Mouse (Mus musculus) forebrain, embryonic 15.5 days (tissue): ENCODE data around the gene Tcte2. TPM values are rescaled to one million over a fixed set of nuclear protein-coding genes. Genes with fewer than 3 reads are reported as not detected.
A peak's percentile ranks its signal among the peaks of the same experiment; 100 is the strongest.

Experiments used
- ATAC-seq: fragments of 200-750 bp; cut with Nextera tagmentation; replicated peaks from 2 replicates; pipeline ENCODE4 v1.8.0; 2017; ENCODE audit warnings: mild to moderate bottlenecking, moderate TSS enrichment, moderate library complexity
- H3K27ac ChIP-seq: fragments of 300-500 bp; sonication (generic); replicated peaks from 2 replicates; pipeline ENCODE4 v1.5.1; 2015; ENCODE audit warnings: mild to moderate bottlenecking, inconsistent platforms
- H3K27me3 ChIP-seq: fragments of 300-500 bp; sonication (generic); 2 replicates; pipeline ENCODE4 v1.6.1; 2015; ENCODE audit warnings: inconsistent platforms
- H3K36me3 ChIP-seq: fragments of 300-500 bp; sonication (generic); 2 replicates; pipeline ENCODE4 v1.6.1; 2015; ENCODE audit warnings: mild to moderate bottlenecking, inconsistent platforms
- H3K4me1 ChIP-seq: fragments of 300-500 bp; sonication (generic); 2 replicates; pipeline ENCODE4 v1.6.1; 2015; ENCODE audit warnings: inconsistent platforms
- H3K4me2 ChIP-seq: fragments of 300-500 bp; sonication (generic); replicated peaks from 2 replicates; pipeline ENCODE4 v1.6.1; 2015; ENCODE audit warnings: mild to moderate bottlenecking, inconsistent platforms
- H3K4me3 ChIP-seq: fragments of 300-500 bp; sonication (generic); 2 replicates; pipeline ENCODE4 v1.5.1; 2015; ENCODE audit warnings: mild to moderate bottlenecking, inconsistent platforms
- H3K9ac ChIP-seq: fragments of 300-500 bp; sonication (generic); replicated peaks from 2 replicates; pipeline ENCODE4 v1.6.1; 2015; ENCODE audit warnings: mild to moderate bottlenecking, inconsistent platforms
- H3K9me3 ChIP-seq: fragments of 300-500 bp; sonication (generic); 2 replicates; pipeline ENCODE4 v1.6.1; 2016; ENCODE audit warnings: inconsistent platforms
- WGBS: fragments of 180-500 bp; shearing (Covaris S2); methylation state at CpG from one replicate; pipeline ENCODE4 v1.1.7; 2015; ENCODE audit warnings: mixed read lengths; 5-methylcytosine and 5-hydroxymethylcytosine counted together
- polyA plus RNA-seq: library from polyadenylated mRNA; unstranded; fragments of >200 nt; fragmentation: Nextera tagmentation; extraction: Ambion mirVana; gene quantifications from 2 replicates; pipeline ENCODE4 v1.2.1, GENCODE M21; 2015

Gene Tcte2
- polyA plus RNA-seq, 1 experiment from 2014 or later = 27.8 TPM

DNA sequence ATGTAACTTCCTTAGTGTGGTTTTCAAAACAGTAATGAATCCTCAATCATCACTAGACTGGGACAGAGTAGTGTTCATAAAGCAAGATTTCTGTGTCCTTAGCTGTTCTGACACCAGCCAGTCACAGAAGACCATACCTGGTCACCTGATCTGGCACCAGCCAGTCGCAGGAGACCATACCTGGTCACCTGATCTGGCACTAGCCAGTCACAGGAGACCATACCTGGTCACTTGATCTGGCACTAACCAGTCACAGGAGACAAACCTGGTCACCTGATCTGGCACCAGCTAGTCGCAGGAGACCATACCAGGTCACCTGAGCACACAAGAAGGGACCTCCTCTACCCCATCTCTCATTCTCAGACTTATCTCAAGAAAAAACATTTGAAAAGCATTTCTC lies 66.4 kb downstream of the Tcte2 start:
- H3K9ac ChIP-seq = no peak overlapping the region
- H3K4me1 ChIP-seq = peaks cover 5% of the 10 kb centered on the region
- H3K27ac ChIP-seq = no peak overlapping the region
- no peaks in the 10 kb centered on the region for H3K36me3 ChIP-seq
- H3K4me3 ChIP-seq = no peak overlapping the region
- no peaks in the 10 kb centered on the region for H3K9me3 ChIP-seq
- no peaks in the 10 kb centered on the region for H3K27me3 ChIP-seq
- ATAC-seq = no peak
- H3K4me2 ChIP-seq = no peak overlapping the region
- 88% methylated on average over 2 of the region's 2 CpGs for WGBS

DNA sequence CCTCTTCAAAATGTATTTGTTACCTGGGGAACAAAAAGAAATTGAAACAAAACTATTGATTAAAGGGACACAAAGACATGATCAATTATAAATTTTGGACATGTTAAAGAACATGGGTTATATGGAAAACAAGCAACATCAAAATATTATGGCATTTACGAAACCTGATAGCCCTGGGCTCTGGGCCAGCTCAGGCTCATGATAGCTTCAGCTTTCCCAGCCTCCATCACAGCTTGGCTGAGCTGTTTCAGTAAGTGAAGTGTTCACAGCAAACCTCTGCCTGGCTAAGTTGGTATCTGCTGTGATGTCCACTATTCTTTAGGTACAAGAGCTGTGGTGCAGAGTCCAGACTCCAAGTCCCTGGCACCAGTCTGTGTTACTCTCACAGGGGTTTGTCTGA lies 67.4 kb downstream of the Tcte2 start:
- 72% methylated on average over 1 of the region's 1 CpGs for WGBS
- H3K4me2 ChIP-seq = no peak overlapping the region
- H3K9me3 ChIP-seq = no peaks in the 10 kb centered on the region
- ATAC-seq = no peak
- no peaks in the 10 kb centered on the region for H3K36me3 ChIP-seq
- H3K9ac ChIP-seq = no peak overlapping the region
- no peaks in the 10 kb centered on the region for H3K4me1 ChIP-seq
- H3K27ac ChIP-seq = no peak overlapping the region
- H3K27me3 ChIP-seq = no peaks in the 10 kb centered on the region
- no peak overlapping the region for H3K4me3 ChIP-seq

DNA sequence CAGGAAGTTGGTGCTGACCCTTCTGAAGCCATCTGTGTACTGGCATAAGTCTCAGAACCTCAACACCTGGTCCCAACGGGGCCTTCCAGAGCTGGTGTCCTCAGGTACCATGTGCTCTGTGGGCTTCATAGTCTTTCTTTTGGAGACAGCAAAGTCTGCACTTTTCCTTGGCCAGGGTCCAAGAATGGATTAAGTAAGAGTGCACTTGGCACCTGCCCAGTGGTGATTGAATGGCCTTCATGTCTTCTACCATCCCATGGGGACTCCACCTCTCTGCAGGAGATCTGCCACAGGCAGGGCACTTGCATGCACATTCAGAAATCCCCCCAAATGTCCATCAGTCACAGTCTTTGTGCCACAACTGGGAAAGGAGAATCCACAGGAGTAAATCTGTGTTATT lies 74.0 kb downstream of the Tcte2 start:
- Histone ChIP-seq H3K4me2 (no peak overlapping the region), H3K27ac (no peak overlapping the region), H3K9me3 (no peaks in the 10 kb centered on the region), H3K36me3 (no peaks in the 10 kb centered on the region), H3K4me3 (no peak overlapping the region), H3K9ac (no peak overlapping the region), H3K27me3 (no peaks in the 10 kb centered on the region), H3K4me1 (peaks cover 6% of the 10 kb centered on the region)
- WGBS = 70% methylated on average over 1 of the region's 1 CpGs
- ATAC-seq = no peak

GRCm38 (mm10) chr17:13687086-13687485 lies 74.5 kb downstream of the Tcte2 start:
- H3K36me3 ChIP-seq = no peaks in the 10 kb centered on the region
- H3K4me3 ChIP-seq = no peak overlapping the region
- H3K9ac ChIP-seq = no peak overlapping the region
- ATAC-seq = no peak
- no peak overlapping the region for H3K4me2 ChIP-seq
- no peaks in the 10 kb centered on the region for H3K9me3 ChIP-seq
- peaks cover 11% of the 10 kb centered on the region for H3K4me1 ChIP-seq
- WGBS = 58% methylated on average over 4 of the region's 4 CpGs
- H3K27ac ChIP-seq = no peak overlapping the region
- H3K27me3 ChIP-seq = no peaks in the 10 kb centered on the region

GRCm38 (mm10) chr17:13685621-13686020 lies 76.0 kb downstream of the Tcte2 start:
- Histone ChIP-seq H3K9me3 (no peaks in the 10 kb centered on the region), H3K9ac (no peak overlapping the region), H3K4me3 (no peak overlapping the region), H3K36me3 (no peaks in the 10 kb centered on the region), H3K27ac (no peak overlapping the region), H3K4me1 (peaks cover 19% of the 10 kb centered on the region), H3K27me3 (no peaks in the 10 kb centered on the region), H3K4me2 (no peak overlapping the region)
- WGBS = 88% methylated on average over 3 of the region's 3 CpGs
- ATAC-seq = no peak

DNA sequence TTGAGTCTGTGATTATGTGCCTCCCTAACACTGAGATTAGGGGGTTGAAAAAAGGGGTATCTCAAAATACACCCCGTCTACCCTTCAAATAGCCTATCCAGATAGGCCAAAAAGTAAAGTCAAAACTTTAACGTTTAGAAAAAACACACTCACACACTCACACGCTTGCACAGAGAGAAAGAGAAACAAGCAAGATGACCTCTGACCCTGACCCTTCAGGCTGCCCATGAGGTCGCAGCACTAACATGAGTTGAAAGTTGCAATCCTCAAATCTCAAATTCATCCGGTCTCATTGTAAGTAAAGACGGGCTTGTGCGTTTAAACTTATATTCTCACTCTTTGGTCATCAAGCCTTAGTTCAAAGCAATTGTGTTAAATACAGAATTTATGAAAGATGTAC lies 77.4 kb downstream of the Tcte2 start:
- no peak overlapping the region for H3K4me3 ChIP-seq
- no peaks in the 10 kb centered on the region for H3K36me3 ChIP-seq
- no peak for ATAC-seq
- no peaks in the 10 kb centered on the region for H3K27me3 ChIP-seq
- no peak overlapping the region for H3K9ac ChIP-seq
- peaks cover 29% of the 10 kb centered on the region for H3K4me1 ChIP-seq
- H3K27ac ChIP-seq = no peak overlapping the region
- H3K9me3 ChIP-seq = no peaks in the 10 kb centered on the region
- 70% methylated on average over 7 of the region's 7 CpGs for WGBS
- no peak overlapping the region for H3K4me2 ChIP-seq

DNA sequence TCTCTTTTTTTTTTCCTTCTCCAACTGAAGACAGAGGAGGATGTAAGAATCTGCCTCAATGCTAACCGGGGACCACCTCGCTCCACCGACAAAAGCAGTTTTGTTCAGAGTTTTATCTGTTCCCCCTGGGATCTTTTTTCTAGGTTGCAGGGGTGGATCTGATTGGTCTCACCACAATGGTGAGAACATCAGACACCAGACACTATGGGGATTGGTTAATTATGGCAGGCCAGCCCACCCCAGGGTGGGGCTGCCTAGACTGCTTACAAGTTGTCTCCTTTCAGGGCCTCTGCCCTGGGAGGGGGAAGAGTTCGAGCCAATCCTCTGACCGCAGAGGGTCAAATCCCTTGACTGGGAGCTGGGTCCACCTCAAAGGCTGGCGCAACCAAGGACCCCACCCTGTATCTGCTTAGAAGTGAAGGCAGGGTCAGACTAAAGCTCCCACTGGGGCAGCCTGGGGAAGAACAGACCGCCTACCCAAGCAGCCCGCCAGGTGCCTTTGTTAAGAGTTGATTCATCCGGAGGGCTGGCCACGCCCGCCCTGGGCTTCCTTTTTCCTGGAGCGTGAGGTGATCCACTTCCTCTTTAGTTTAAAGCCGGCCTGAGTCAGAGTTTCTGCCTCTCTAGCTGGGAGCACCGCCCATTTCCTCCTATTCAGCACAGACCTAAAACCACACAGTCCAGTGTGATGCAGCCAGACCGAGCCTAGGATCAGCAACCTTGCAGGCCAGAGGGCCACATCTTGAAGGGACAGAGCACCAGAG lies 78.0 kb downstream of the Tcte2 start:
- 12% methylated on average over 15 of the region's 15 CpGs for WGBS
- H3K9ac ChIP-seq = 0 out of 2 replicates have a peak overlapping the region, but pooled peaks have one; percentile 4
- H3K4me3 ChIP-seq = peak overlapping the region; percentile 24
- H3K36me3 ChIP-seq = no peaks in the 10 kb centered on the region
- H3K4me2 ChIP-seq = 0 out of 2 replicates have a peak overlapping the region, but pooled peaks have one; percentile 25
- H3K27ac ChIP-seq = peak overlapping the region; percentile 89
- no peaks in the 10 kb centered on the region for H3K9me3 ChIP-seq
- H3K4me1 ChIP-seq = peaks cover 29% of the 10 kb centered on the region
- ATAC-seq = peak; percentile 51; the same call in 1 of the 2 replicates
- no peaks in the 10 kb centered on the region for H3K27me3 ChIP-seq

- Histone ChIP-seq H3K9ac (peak overlapping the region; percentile 26), H3K36me3 (no peaks in the 10 kb centered on the region), H3K9me3 (no peaks in the 10 kb centered on the region), H3K27ac (peak overlapping the region; percentile 89), H3K4me3 (peak overlapping the region; percentile 24), H3K4me1 (peaks cover 33% of the 10 kb centered on the region), H3K4me2 (peak overlapping the region; percentile 25; the same call in 1 of the 2 replicates), H3K27me3 (no peaks in the 10 kb centered on the region)
- WGBS = 9% methylated on average over 4 of the region's 4 CpGs
- ATAC-seq = no peak
These were observed 78.6 kb downstream of the Tcte2 start for GRCm38 (mm10) chr17:13683027-13683410.

GRCm38 (mm10) chr17:13682378-13683026 lies 79.1 kb downstream of the Tcte2 start:
- Histone ChIP-seq H3K27ac (peak overlapping the region; percentile 89), H3K27me3 (no peaks in the 10 kb centered on the region), H3K4me1 (peaks cover 39% of the 10 kb centered on the region), H3K4me3 (peak overlapping the region; percentile 24), H3K36me3 (no peaks in the 10 kb centered on the region), H3K9me3 (no peaks in the 10 kb centered on the region), H3K4me2 (peak overlapping the region; percentile 25), H3K9ac (peak overlapping the region; percentile 26)
- WGBS = 55% methylated on average over 9 of the region's 9 CpGs
- no peak for ATAC-seq

DNA sequence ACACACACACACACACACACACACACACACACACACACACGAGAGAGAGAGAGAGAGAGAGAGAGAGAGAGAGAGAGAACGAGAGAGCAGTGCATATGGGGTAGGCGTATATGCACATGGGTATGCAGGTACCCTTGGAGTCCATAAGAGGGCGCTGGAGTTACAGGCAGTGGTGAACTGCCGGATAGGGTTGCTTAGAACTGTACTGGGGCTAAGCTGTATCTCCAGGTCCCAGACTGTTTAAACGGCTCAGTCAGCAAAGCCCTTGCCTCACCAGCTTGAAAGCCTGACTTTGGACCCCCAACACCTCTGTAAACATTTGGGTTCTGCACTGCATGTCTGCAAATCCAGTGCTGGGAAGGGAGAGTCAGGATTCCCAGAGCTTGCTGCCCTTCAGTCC lies 79.9 kb downstream of the Tcte2 start:
- Histone ChIP-seq H3K27ac (peak overlapping the region; percentile 89), H3K9me3 (no peaks in the 10 kb centered on the region), H3K27me3 (no peaks in the 10 kb centered on the region), H3K4me3 (no peak overlapping the region), H3K36me3 (no peaks in the 10 kb centered on the region), H3K4me1 (peaks cover 45% of the 10 kb centered on the region), H3K4me2 (no peak overlapping the region; the same call in 1 of the 2 replicates), H3K9ac (no peak overlapping the region)
- no peak for ATAC-seq
- WGBS = 95% methylated on average over 5 of the region's 6 CpGs

- Histone ChIP-seq H3K27me3 (no peaks in the 10 kb centered on the region), H3K9me3 (no peaks in the 10 kb centered on the region), H3K36me3 (no peaks in the 10 kb centered on the region), H3K4me2 (no peak overlapping the region), H3K4me3 (no peak overlapping the region), H3K4me1 (peaks cover 46% of the 10 kb centered on the region), H3K27ac (peak overlapping the region; percentile 89), H3K9ac (no peak overlapping the region)
- peak; percentile 83 for ATAC-seq
- whole genome bisulfite sequencing = 49% methylated on average over 6 of the region's 6 CpGs
These were observed 80.5 kb downstream of the Tcte2 start for GRCm38 (mm10) chr17:13681126-13681525.

GRCm38 (mm10) chr17:13680318-13680717 lies 81.3 kb downstream of the Tcte2 start:
- Histone ChIP-seq H3K4me1 (peaks cover 46% of the 10 kb centered on the region), H3K4me3 (no peak overlapping the region), H3K36me3 (no peaks in the 10 kb centered on the region), H3K4me2 (no peak overlapping the region), H3K27ac (peak overlapping the region; percentile 89), H3K27me3 (no peaks in the 10 kb centered on the region), H3K9ac (no peak overlapping the region), H3K9me3 (no peaks in the 10 kb centered on the region)
- WGBS = 55% methylated on average over 4 of the region's 4 CpGs
- ATAC-seq = no peak
